Comparison of ENCODE assay signal across 17 mouse cellular contexts in the genomic region with DNA sequence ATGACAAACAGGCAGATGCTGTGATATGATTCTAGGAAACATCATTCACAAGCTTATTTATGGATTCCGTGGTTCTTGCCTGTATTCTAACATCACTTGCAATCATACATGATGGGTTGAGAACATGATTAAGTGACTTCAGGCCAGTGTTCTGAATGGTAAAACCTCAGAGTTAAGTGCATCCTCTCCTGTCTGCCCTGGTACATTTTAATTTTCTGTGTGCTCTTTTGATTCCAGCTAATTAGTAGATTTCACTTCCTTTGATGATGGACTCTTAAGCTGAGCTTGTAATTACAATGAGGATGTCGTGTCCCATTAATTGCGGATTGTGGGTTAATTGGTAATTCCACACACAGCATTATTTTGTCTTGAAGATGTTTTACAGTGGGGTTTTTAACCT.
"Had no signal": no experiment of that assay in that cellular context is flagged by ENCODE, and none has a peak within 500 bp of the region (broad histone marks: within the 10 kb centered on the region; RNA-seq: fewer than 3 reads in every experiment).

No protein-coding gene starts in this region.

- H3K4me3 ChIP-seq: limb, embryonic 12.5 days; limb, embryonic 15.5 days; midbrain, embryonic 12.5 days had no signal

- H3K9ac ChIP-seq: limb, embryonic 12.5 days; limb, embryonic 15.5 days; liver, embryonic 14.5 days; liver, postnatal 0 days; lung, embryonic 14.5 days; midbrain, embryonic 12.5 days had no signal

- H3K9me3 ChIP-seq: limb, embryonic 12.5 days; limb, embryonic 15.5 days; midbrain, embryonic 12.5 days had no signal

- ATAC-seq: liver, postnatal 0 days; lung, postnatal 0 days had no signal

- H3K36me3 ChIP-seq: limb, embryonic 12.5 days; limb, embryonic 15.5 days; midbrain, embryonic 12.5 days had no signal

- H3K27me3 ChIP-seq: limb, embryonic 12.5 days; limb, embryonic 15.5 days; midbrain, embryonic 12.5 days had no signal

- H3K4me2 ChIP-seq: limb, embryonic 12.5 days; limb, embryonic 15.5 days; liver, embryonic 11.5 days; lung, embryonic 14.5 days; midbrain, embryonic 12.5 days had no signal

- H3K4me1 ChIP-seq: limb, embryonic 12.5 days; limb, embryonic 15.5 days; midbrain, embryonic 12.5 days had no signal

- DNase-seq: kidney, adult 9 months; kidney, postnatal 14 days; kidney, postnatal 4 days; left cerebral cortex, postnatal 4 days; liver, postnatal 0 days; lung, embryonic 14.5 days; thymus, adult 2 months; thymus, postnatal 14 days; thymus, postnatal 4 days had no signal

- H3K27ac ChIP-seq: limb, embryonic 12.5 days; limb, embryonic 15.5 days; liver, embryonic 14.5 days; macrophage; midbrain, embryonic 12.5 days; stomach, postnatal 0 days had no signal
